Mouse (Mus musculus): Measurements from ENCODE around the gene Mpig6b. TPM values are rescaled to one million over a fixed set of nuclear protein-coding genes. Genes with fewer than 3 reads are reported as not detected.
A peak's percentile ranks its signal among the peaks of the same experiment; 100 is the strongest.

The Mpig6b gene
- polyA plus RNA-seq, 1 experiment: 0.66 TPM

- no peaks in the 10 kb centered on the region for H3K27me3 ChIP-seq (replicated peaks; ENCODE audit: control insufficient read depth, insufficient read depth, low read length)
- no peaks in the 10 kb centered on the region for H3K36me3 ChIP-seq (ENCODE audit: control insufficient read depth, insufficient read depth, low read length)
- no peak overlapping the region for H3K27ac ChIP-seq (ENCODE audit: insufficient read depth, low read depth, low read length)
- no peak overlapping the region for H3K4me3 ChIP-seq (ENCODE audit: insufficient read depth, low read depth, low read length)
- H3K4me1 ChIP-seq (ENCODE audit: control insufficient read depth, insufficient read depth, low read length): peaks cover 4% of the 10 kb centered on the region; the same call in 1 of the 2 replicates
- TF ChIP-seq CTCF (conservative IDR thresholded peaks at IDR 0.05; ENCODE audit: insufficient read depth, insufficient read length, low read depth, low read length): no peak
- no peak for TF ChIP-seq POLR2A (IDR thresholded peaks at IDR 0.05; ENCODE audit: low read depth, low read length)
- WGBS: 78% methylated on average over 6 of the region's 6 CpGs
- no peak for DNase-seq
These were observed 38.8 kb upstream of the Mpig6b start for GRCm38 (mm10) chr17:35104754-35105153.

- no peaks in the 10 kb centered on the region for H3K36me3 ChIP-seq (ENCODE audit: control insufficient read depth, insufficient read depth, low read length)
- H3K27me3 ChIP-seq (replicated peaks; ENCODE audit: control insufficient read depth, insufficient read depth, low read length): no peaks in the 10 kb centered on the region
- DNase-seq: no peak
- peaks cover 4% of the 10 kb centered on the region; the same call in 1 of the 2 replicates for H3K4me1 ChIP-seq (ENCODE audit: control insufficient read depth, insufficient read depth, low read length)
- no peak overlapping the region for H3K4me3 ChIP-seq (ENCODE audit: insufficient read depth, low read depth, low read length)
- 94% methylated on average over 7 of the region's 7 CpGs for WGBS
- no peak overlapping the region for H3K27ac ChIP-seq (ENCODE audit: insufficient read depth, low read depth, low read length)
- TF ChIP-seq POLR2A (IDR thresholded peaks at IDR 0.05; ENCODE audit: low read depth, low read length) (no peak), CTCF (conservative IDR thresholded peaks at IDR 0.05; ENCODE audit: insufficient read depth, insufficient read length, low read depth, low read length) (no peak)
These were observed 38.1 kb upstream of the Mpig6b start for GRCm38 (mm10) chr17:35104079-35104478.

- Histone ChIP-seq H3K4me3 (ENCODE audit: insufficient read depth, low read depth, low read length) (no peak overlapping the region), H3K36me3 (ENCODE audit: control insufficient read depth, insufficient read depth, low read length) (no peaks in the 10 kb centered on the region), H3K27ac (ENCODE audit: insufficient read depth, low read depth, low read length) (peak overlapping the region; percentile 26), H3K27me3 (replicated peaks; ENCODE audit: control insufficient read depth, insufficient read depth, low read length) (no peaks in the 10 kb centered on the region), H3K4me1 (ENCODE audit: control insufficient read depth, insufficient read depth, low read length) (peaks cover 4% of the 10 kb centered on the region; the same call in 1 of the 2 replicates)
- TF ChIP-seq CTCF (conservative IDR thresholded peaks at IDR 0.05; ENCODE audit: insufficient read depth, insufficient read length, low read depth, low read length): no peak
- 32% methylated on average over 6 of the region's 6 CpGs for WGBS
- peak; percentile 90 for DNase-seq
These were observed 37.3 kb upstream of the Mpig6b start for GRCm38 (mm10) chr17:35103221-35103690.

GRCm38 (mm10) chr17:35102299-35102698 lies 36.3 kb upstream of the Mpig6b start:
- Histone ChIP-seq H3K36me3 (ENCODE audit: control insufficient read depth, insufficient read depth, low read length) (no peaks in the 10 kb centered on the region), H3K4me1 (ENCODE audit: control insufficient read depth, insufficient read depth, low read length) (peaks cover 4% of the 10 kb centered on the region; the same call in 1 of the 2 replicates), H3K27ac (ENCODE audit: insufficient read depth, low read depth, low read length) (no peak overlapping the region), H3K27me3 (replicated peaks; ENCODE audit: control insufficient read depth, insufficient read depth, low read length) (no peaks in the 10 kb centered on the region), H3K4me3 (ENCODE audit: insufficient read depth, low read depth, low read length) (no peak overlapping the region)
- DNase-seq: no peak
- WGBS: 67% methylated on average over 8 of the region's 8 CpGs
- TF ChIP-seq POLR2A (IDR thresholded peaks at IDR 0.05; ENCODE audit: low read depth, low read length) (no peak), CTCF (conservative IDR thresholded peaks at IDR 0.05; ENCODE audit: insufficient read depth, insufficient read length, low read depth, low read length) (no peak)

GRCm38 (mm10) chr17:35101161-35101560 lies 35.2 kb upstream of the Mpig6b start:
- H3K36me3 ChIP-seq (ENCODE audit: control insufficient read depth, insufficient read depth, low read length): no peaks in the 10 kb centered on the region; the same call in 1 of the 2 replicates
- no peaks in the 10 kb centered on the region for H3K27me3 ChIP-seq (replicated peaks; ENCODE audit: control insufficient read depth, insufficient read depth, low read length)
- H3K4me3 ChIP-seq (ENCODE audit: insufficient read depth, low read depth, low read length): no peak overlapping the region
- DNase-seq: no peak
- 68% methylated on average over 11 of the region's 11 CpGs for WGBS
- TF ChIP-seq POLR2A (IDR thresholded peaks at IDR 0.05; ENCODE audit: low read depth, low read length): no peak
- TF ChIP-seq CTCF (conservative IDR thresholded peaks at IDR 0.05; ENCODE audit: insufficient read depth, insufficient read length, low read depth, low read length): no peak
- peaks cover 4% of the 10 kb centered on the region; the same call in 1 of the 2 replicates for H3K4me1 ChIP-seq (ENCODE audit: control insufficient read depth, insufficient read depth, low read length)
- no peak overlapping the region for H3K27ac ChIP-seq (ENCODE audit: insufficient read depth, low read depth, low read length)

GRCm38 (mm10) chr17:35100196-35100765 lies 34.3 kb upstream of the Mpig6b start:
- H3K36me3 ChIP-seq (ENCODE audit: control insufficient read depth, insufficient read depth, low read length): no peaks in the 10 kb centered on the region; the same call in 1 of the 2 replicates
- H3K4me3 ChIP-seq (ENCODE audit: insufficient read depth, low read depth, low read length): no peak overlapping the region
- peaks cover 4% of the 10 kb centered on the region; the same call in 1 of the 2 replicates for H3K4me1 ChIP-seq (ENCODE audit: control insufficient read depth, insufficient read depth, low read length)
- no peak for DNase-seq
- H3K27ac ChIP-seq (ENCODE audit: insufficient read depth, low read depth, low read length): no peak overlapping the region
- no peaks in the 10 kb centered on the region for H3K27me3 ChIP-seq (replicated peaks; ENCODE audit: control insufficient read depth, insufficient read depth, low read length)
- TF ChIP-seq POLR2A (IDR thresholded peaks at IDR 0.05; ENCODE audit: low read depth, low read length): no peak
- no peak for TF ChIP-seq CTCF (conservative IDR thresholded peaks at IDR 0.05; ENCODE audit: insufficient read depth, insufficient read length, low read depth, low read length)
- 60% methylated on average over 10 of the region's 10 CpGs for WGBS

- H3K4me1 ChIP-seq (ENCODE audit: control insufficient read depth, insufficient read depth, low read length): no peaks in the 10 kb centered on the region
- H3K27ac ChIP-seq (ENCODE audit: insufficient read depth, low read depth, low read length): no peak overlapping the region
- TF ChIP-seq CTCF (conservative IDR thresholded peaks at IDR 0.05; ENCODE audit: insufficient read depth, insufficient read length, low read depth, low read length) (no peak), POLR2A (IDR thresholded peaks at IDR 0.05; ENCODE audit: low read depth, low read length) (no peak)
- DNase-seq: peak; percentile 30
- 75% methylated on average over 12 of the region's 12 CpGs for WGBS
- no peaks in the 10 kb centered on the region for H3K27me3 ChIP-seq (replicated peaks; ENCODE audit: control insufficient read depth, insufficient read depth, low read length)
- no peak overlapping the region for H3K4me3 ChIP-seq (ENCODE audit: insufficient read depth, low read depth, low read length)
- H3K36me3 ChIP-seq (ENCODE audit: control insufficient read depth, insufficient read depth, low read length): peaks cover 3% of the 10 kb centered on the region
These were observed 31.2 kb upstream of the Mpig6b start for GRCm38 (mm10) chr17:35097164-35097655.
